Mouse (Mus musculus): ENCODE measurements around the gene Trf. TPM values are rescaled to one million over a fixed set of nuclear protein-coding genes. Genes with fewer than 3 reads are reported as not detected.
"Not testable (repeated sequence)": the region's sequence is repeated elsewhere in the genome, so short reads cannot be mapped to it uniquely, and the experiment has no call there.

Gene Trf
- polyA plus RNA-seq, 1 experiment from 2014 or later = 29.8 TPM

- no peak overlapping the region for H3K4me3 ChIP-seq (ENCODE audit: low read depth, low read length)
- ATAC-seq (ENCODE audit: insufficient number of reproducible peaks, insufficient read depth, low FRiP score, low read depth) = no peak
- no peaks in the 10 kb centered on the region for H3K9me3 ChIP-seq (ENCODE audit: control insufficient read depth, low read depth, low read length)
- H3K4me2 ChIP-seq (replicated peaks; ENCODE audit: low read depth, low read length) = no peak overlapping the region
- no peaks in the 10 kb centered on the region for H3K4me1 ChIP-seq (ENCODE audit: control insufficient read depth, insufficient read depth, low read length)
- no peaks in the 10 kb centered on the region for H3K36me3 ChIP-seq (ENCODE audit: control insufficient read depth, insufficient read depth, low read length)
- WGBS = 69% methylated on average over 15 of the region's 15 CpGs
- no peak overlapping the region for H3K9ac ChIP-seq (replicated peaks; ENCODE audit: low read depth, low read length)
- no peak overlapping the region for H3K27ac ChIP-seq (ENCODE audit: low read length)
- no peaks in the 10 kb centered on the region for H3K27me3 ChIP-seq (ENCODE audit: control insufficient read depth, insufficient read depth, low read length)
Observed at GRCm38 (mm10) chr9:103163806-103164205, 66.4 kb downstream of the Trf start.

- not testable (repeated sequence) for H3K9ac ChIP-seq (replicated peaks; ENCODE audit: low read depth, low read length); H3K27me3 ChIP-seq (ENCODE audit: control insufficient read depth, insufficient read depth, low read length); H3K4me3 ChIP-seq (ENCODE audit: low read depth, low read length); ATAC-seq (ENCODE audit: insufficient number of reproducible peaks, insufficient read depth, low FRiP score, low read depth); H3K27ac ChIP-seq (ENCODE audit: low read length); H3K36me3 ChIP-seq (ENCODE audit: control insufficient read depth, insufficient read depth, low read length); H3K4me1 ChIP-seq (ENCODE audit: control insufficient read depth, insufficient read depth, low read length); H3K9me3 ChIP-seq (ENCODE audit: control insufficient read depth, low read depth, low read length); H3K4me2 ChIP-seq (replicated peaks; ENCODE audit: low read depth, low read length)
- 73% methylated on average over 7 of the region's 7 CpGs for WGBS
Observed at GRCm38 (mm10) chr9:103155158-103155557, 75.1 kb downstream of the Trf start.

GRCm38 (mm10) chr9:103154568-103154967 lies 75.7 kb downstream of the Trf start:
- Histone ChIP-seq H3K36me3 (ENCODE audit: control insufficient read depth, insufficient read depth, low read length) (no peaks in the 10 kb centered on the region), H3K9ac (replicated peaks; ENCODE audit: low read depth, low read length) (no peak overlapping the region), H3K27me3 (ENCODE audit: control insufficient read depth, insufficient read depth, low read length) (no peaks in the 10 kb centered on the region), H3K4me1 (ENCODE audit: control insufficient read depth, insufficient read depth, low read length) (no peaks in the 10 kb centered on the region), H3K9me3 (ENCODE audit: control insufficient read depth, low read depth, low read length) (no peaks in the 10 kb centered on the region), H3K4me3 (ENCODE audit: low read depth, low read length) (no peak overlapping the region), H3K27ac (ENCODE audit: low read length) (no peak overlapping the region), H3K4me2 (replicated peaks; ENCODE audit: low read depth, low read length) (no peak overlapping the region)
- 79% methylated on average over 2 of the region's 2 CpGs for WGBS
- no peak for ATAC-seq (ENCODE audit: insufficient number of reproducible peaks, insufficient read depth, low FRiP score, low read depth)

Other genes starting within 250 kb of the Trf start
- 8.8 and 9.1 TPM in 2 replicates for gene Slco2a1, start 241.7 kb downstream of the Trf start, polyA plus RNA-seq (2014; fragmentation: Nextera tagmentation; extraction: Ambion mirVana)
- gene Rab6b, start 118.7 kb downstream of the Trf start, polyA plus RNA-seq (2014; fragmentation: Nextera tagmentation; extraction: Ambion mirVana) = 5.4 and 6.1 TPM in 2 replicates
- gene Srprb, start 28.3 kb downstream of the Trf start, polyA plus RNA-seq (2014; fragmentation: Nextera tagmentation; extraction: Ambion mirVana) = 57.3 and 61.1 TPM in 2 replicates
- 1.9 TPM in 1 of 2 replicates, not detected in the other for gene Gm20425, start 137 bp downstream of the Trf start, polyA plus RNA-seq (2014; fragmentation: Nextera tagmentation; extraction: Ambion mirVana)
- gene 1300017J02Rik, start 74.6 kb upstream of the Trf start, polyA plus RNA-seq (2014; fragmentation: Nextera tagmentation; extraction: Ambion mirVana) = 0.52 TPM in 1 of 2 replicates, not detected in the other
- gene Topbp1, start 74.8 kb upstream of the Trf start, polyA plus RNA-seq (2014; fragmentation: Nextera tagmentation; extraction: Ambion mirVana) = 79.5 and 82.2 TPM in 2 replicates
- 69.0 and 75.7 TPM in 2 replicates for gene Cdv3, start 135.4 kb upstream of the Trf start, polyA plus RNA-seq (2014; fragmentation: Nextera tagmentation; extraction: Ambion mirVana)
- gene Bfsp2, start 250.0 kb upstream of the Trf start, polyA plus RNA-seq (2014; fragmentation: Nextera tagmentation; extraction: Ambion mirVana) = 0.20 and 0.45 TPM in 2 replicates

All from stomach, embryonic 14.5 days (tissue).